Mouse (Mus musculus) CH12.LX (cell line): ENCODE measurements around the gene Tmem229a.

Experiments used
- CTCF ChIP-seq, 2 experiments: IDR thresholded peaks in 1 of 2; conservative IDR thresholded peaks in 1 of 2; 2 replicates each; pipeline ENCODE4 v1.5.1; 2011 to 2012; ENCODE audit warnings: low read depth in 2 of 2, low read length in 2 of 2, improper control_type of control experiment in 1 of 2, inconsistent platforms in 1 of 2, mild to moderate bottlenecking in 1 of 2, moderate library complexity in 1 of 2
- E2F4 ChIP-seq: IDR thresholded peaks from 2 replicates; pipeline ENCODE4 v1.6.1; 2011; ENCODE audit warnings: low read depth, low read length, improper control_type of control experiment; ENCODE audit not compliant: insufficient replicate concordance
- EP300 ChIP-seq: IDR thresholded peaks from 2 replicates; pipeline ENCODE4 v1.6.1; 2011; ENCODE audit warnings: low read length, improper control_type of control experiment
- HCFC1 ChIP-seq: IDR thresholded peaks from 2 replicates; pipeline ENCODE4 v1.6.1; 2012; ENCODE audit warnings: low read depth, mild to moderate bottlenecking, inconsistent platforms, low read length, improper control_type of control experiment
- MAFK ChIP-seq: IDR thresholded peaks from 2 replicates; pipeline ENCODE4 v1.6.1; 2011; ENCODE audit warnings: low read length, improper control_type of control experiment; ENCODE audit not compliant: insufficient replicate concordance
- MAZ ChIP-seq: IDR thresholded peaks from 2 replicates; pipeline ENCODE4 v1.6.1; 2012; ENCODE audit warnings: low read depth, mild to moderate bottlenecking, inconsistent platforms, low read length, improper control_type of control experiment, moderate library complexity
- MEF2A ChIP-seq: IDR thresholded peaks from 2 replicates; pipeline ENCODE4 v1.6.1; 2014; ENCODE audit warnings: low read depth, mild to moderate bottlenecking, inconsistent platforms, low read length, improper control_type of control experiment, borderline replicate concordance
- PAX5 ChIP-seq: IDR thresholded peaks from 2 replicates; pipeline ENCODE4 v1.6.1; 2012; ENCODE audit warnings: low read length, inconsistent platforms, mixed read lengths
- POLR2A ChIP-seq: IDR thresholded peaks from 2 replicates; pipeline ENCODE4 v1.6.1; 2011; ENCODE audit warnings: low read depth, mild to moderate bottlenecking, improper control_type of control experiment, low read length
- POLR2AphosphoS2 ChIP-seq: IDR thresholded peaks from 2 replicates; pipeline ENCODE4 v1.6.1; 2011; ENCODE audit warnings: low read depth, low read length, improper control_type of control experiment
- TCF12 ChIP-seq: IDR thresholded peaks from 2 replicates; pipeline ENCODE4 v1.6.1; 2014; ENCODE audit warnings: low read depth, mild to moderate bottlenecking, inconsistent platforms, low read length, improper control_type of control experiment

- no peak for TF ChIP-seq POLR2A
- no peak for TF ChIP-seq MEF2A
- TF ChIP-seq CTCF (conservative IDR thresholded peaks at IDR 0.05 in 1 of 2, IDR thresholded peaks at IDR 0.05 in 1 of 2; ENCODE audit: low read depth in 2 of 2, low read length in 2 of 2), result no peak
- TF ChIP-seq HCFC1, result no peak
- no peak for TF ChIP-seq E2F4
- no peak for TF ChIP-seq TCF12
- no peak for TF ChIP-seq MAZ
- no peak for TF ChIP-seq MAFK
- no peak for TF ChIP-seq POLR2AphosphoS2
- TF ChIP-seq EP300, result no peak
- no peak for TF ChIP-seq PAX5
Observed at GRCm38 (mm10) chr6:24913591-24913990, 42.5 kb downstream of the Tmem229a start.
